Mouse (Mus musculus): Measurements from ENCODE around the gene Il4ra.

Gene Il4ra

DNA sequence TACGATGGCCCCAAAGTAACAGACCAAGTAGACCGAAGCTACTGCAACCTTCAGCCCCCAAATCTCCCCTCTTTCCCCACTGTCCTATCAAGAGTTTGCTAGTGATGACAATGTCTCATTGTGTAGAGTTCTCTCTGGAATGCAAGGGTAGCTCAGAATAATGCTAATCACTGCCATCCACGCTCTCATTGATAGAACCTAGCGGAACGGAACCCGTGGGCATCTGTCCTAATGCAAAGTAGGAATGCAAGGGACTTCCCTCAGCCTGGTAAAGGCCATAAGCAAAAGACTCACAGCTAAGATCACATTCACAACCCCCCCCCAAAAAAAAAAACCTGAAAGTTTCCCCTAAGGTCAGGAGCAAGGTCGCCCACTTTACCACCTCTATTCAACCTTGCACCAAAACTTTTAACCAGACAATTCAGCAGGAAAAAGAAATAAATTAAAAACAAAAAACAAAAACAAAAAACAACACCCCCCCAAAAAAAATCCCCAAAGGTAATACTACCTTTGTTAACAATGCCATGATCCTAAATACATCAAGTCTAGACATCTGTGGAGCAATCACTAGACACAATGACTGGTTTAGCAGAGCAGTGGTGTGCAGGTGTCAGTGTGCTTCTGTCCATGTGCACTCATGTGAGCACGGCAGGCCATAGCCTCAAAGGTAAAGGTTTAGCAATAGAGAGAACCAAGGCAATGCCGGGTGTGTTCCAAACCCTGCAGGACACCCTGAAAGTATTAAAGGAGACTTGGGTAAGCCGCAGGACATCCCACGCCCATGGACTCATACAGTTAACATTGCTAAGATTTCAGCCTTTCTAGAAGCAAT lies 45.8 kb downstream of the Il4ra start:
- in situ Hi-C loops (cut with MboI, MseI) = loop anchor here (10.0 kb wide), 1 partner anchor 767 kb away; the partner anchor contains the start of gene Lat

DNA sequence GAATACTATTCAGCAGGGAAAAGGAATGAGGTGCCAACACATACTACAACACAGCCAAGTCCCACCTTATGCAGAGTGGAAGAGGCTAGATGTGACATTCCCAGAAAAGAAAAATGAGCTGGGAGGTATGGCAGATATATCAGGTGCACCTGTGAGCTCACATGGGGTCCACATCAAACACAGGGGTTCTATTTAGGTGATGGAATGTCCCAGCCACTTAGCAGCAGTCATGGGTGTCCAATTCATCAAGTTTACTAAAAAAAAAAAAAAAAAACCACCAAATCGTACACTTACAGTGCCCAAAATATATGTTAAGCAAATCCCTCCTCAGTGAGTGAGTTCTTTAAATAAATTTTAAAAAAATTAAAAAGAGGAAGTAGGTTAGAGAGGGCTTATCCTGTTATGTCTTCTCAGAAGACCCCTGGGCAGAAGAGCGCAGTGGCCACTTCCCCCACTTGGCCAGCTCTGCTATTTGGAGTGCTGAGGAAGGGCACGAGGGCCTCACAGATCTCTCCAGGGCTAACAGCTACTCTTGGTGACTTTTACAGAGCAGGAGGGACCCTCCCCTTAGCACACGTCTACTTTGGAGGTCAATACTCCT lies 47.6 kb downstream of the Il4ra start:
- in situ Hi-C loops (cut with MboI, MseI) = loop anchor here (10.0 kb wide), 1 partner anchor 765 kb away; the partner anchor contains the start of gene Lat

DNA sequence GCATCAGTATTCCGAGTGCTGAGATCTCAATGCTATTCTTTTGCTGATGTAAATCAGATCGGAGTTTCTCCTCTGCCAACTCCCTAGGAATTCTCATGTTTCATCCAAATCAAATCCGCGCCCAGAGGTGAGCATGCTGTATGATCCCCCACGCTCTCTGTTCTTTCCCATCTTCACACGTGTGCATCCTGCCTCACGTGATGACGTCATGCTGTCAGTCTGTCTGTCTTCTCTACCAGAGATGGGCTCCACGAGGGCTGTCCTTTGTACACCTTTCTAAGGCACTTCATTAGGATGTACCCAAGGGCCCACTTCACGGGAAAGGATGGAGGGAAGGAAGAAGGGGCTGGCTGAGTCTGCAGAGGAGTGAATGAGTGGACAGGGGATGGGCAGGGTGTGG lies 48.2 kb downstream of the Il4ra start:
- in situ Hi-C loops (cut with MboI, MseI) = no loop called here

DNA sequence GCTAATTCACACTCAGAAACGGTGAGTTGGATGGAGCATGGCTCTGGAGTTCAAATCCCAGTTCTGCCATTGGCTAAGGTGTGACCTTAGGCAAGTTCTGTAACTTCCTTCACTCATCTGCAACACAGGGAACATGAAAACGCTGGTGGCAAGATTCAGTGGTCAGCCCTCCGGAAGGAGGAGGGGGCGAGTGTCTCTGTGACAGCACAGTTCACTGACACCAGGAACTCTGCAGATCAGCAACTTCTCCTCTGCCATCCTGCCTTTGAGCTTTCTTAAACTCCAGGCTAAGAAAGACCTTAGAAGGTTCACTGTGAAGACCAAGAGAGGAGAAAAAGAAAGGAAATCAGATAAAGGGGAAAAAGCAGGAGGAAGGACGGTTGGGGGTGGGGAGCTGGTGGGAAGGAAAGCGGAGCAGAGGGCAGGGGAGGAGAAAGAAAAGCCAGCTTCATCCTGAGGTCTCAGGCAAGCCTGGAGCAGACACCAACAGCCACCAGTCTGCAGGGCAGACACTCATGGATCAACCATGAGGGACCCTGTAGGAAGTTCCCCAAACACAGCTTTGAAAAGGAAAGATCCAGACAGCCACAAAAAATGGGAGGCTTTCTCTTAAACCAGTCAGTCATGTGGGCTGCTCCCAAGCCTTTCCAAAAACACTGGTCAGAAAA lies 48.8 kb downstream of the Il4ra start:
- in situ Hi-C loops (cut with MboI, MseI) = no loop called here

DNA sequence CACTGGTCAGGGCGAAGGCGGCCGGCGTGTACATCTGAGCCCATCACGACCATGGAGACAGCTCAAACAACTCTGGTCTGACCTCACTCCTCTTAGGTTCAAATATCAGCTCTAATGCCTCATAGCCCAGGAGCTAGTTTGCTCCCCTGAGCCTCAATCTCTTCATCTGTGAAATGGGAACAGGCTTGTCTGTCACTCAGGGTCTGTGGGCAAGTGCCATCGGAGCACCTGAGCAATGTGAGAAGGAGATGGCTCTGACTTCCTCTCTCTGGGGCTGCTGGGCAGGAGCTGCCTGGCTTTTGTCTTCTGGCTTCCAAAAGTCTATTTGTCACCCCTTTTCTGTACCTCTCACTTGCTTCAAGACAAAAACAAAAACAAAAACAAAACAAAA lies 49.4 kb downstream of the Il4ra start:
- in situ Hi-C loops (cut with MboI, MseI) = no loop called here

DNA sequence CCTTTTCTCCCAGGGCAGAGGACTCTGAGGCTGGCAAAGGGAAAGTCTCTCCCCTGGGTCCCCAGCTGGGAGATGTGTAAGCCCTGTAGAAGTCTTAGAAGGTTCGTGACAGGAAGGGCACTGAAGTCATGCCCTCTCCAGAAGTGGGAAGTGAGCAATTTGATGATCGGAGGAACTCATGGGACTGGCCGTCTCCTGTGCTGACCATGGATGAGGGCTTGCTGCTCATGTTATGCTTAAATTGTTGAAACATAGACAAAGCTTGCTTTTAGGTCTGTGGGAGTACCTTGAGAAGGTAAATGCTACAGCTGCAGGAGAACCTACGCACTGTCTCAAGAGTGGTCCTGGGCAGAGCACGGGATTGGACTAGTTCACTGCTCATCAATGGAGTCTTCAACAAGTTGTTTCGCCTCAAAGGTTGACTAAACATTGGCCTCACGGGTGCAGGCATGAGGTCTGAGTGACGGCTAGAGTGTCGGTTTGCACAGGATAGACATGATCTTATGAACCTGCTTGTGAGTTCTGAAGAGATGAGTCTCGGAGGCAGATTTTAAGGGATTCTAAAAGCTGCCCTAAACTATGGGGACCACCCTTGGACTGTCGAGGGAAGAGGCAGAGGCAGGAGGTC lies 50.0 kb downstream of the Il4ra start:
- in situ Hi-C loops (cut with MboI, MseI) = no loop called here

DNA sequence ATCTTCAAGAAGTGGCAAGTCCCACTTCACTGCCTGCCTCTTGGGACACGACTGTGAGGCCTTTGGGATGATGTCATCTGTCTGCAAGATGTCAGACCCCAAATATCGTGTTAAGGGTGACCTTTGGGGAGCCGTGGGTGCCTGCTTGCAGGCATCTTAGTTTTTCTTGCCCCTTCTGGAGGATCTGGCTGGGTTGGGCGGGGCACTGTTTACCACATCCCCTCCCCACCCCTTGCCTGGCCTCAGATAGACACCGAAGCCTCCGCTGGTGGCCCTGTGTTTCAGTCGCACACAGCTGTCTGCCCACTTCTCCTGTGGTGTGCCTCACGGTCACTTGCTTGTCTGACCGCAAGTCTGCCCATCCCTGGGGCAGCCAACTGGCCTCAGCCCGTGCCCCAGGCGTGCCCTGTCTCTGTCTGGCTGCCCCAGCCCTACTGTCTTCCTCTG lies 51.3 kb downstream of the Il4ra start, which contains the start of gene Il21r:
Gene Il21r, plus strand, starts transcription at position 245 of the 447 bp plus-strand sequence.
- in situ Hi-C loops (cut with MboI, MseI) = no loop called here

DNA sequence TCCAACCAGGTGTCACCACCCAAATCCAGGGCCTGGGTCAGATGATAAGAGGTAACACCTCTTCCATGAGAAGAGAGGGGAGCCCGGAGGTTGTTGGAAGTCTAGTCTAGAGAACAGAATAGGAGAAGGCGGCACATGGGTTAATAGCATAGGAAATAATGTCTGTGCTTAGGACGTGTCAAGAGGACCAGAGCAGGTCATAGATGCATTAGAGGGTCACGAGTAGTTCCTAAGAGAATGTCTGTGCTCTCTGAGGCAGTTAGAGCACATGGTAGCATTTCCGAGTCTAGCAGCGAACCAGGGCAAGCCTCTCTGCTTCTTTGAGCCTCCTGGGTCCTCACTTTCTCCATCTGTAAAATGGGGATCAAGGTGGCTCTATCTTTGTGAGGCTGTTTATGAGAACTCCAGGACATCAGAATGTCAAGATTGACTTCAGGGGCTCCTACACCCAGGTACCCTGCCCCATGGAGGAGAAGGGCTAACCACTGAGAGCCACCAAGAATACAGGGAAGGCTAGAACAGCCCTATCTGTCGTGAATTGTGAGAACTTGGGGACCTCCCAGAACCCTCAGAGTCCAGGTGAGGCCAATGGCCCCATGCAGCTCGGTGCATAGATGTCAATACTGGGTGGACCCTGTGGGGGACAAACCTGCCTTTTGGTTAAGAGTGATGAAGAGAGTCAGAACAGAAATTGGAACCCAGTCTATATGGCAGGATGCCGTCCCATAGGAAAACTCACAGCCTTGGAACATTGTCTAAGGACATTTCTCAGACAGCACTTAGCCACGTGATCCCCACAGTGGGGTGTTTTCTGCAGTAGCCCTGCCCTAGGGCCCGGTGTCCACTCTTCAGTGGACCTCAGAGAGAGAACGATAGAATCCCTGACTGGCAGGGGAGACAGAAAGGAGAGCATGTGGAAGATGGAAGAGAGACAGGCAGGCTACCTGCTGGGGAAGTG lies 52.7 kb downstream of the Il4ra start:
- in situ Hi-C loops (cut with MboI, MseI) = no loop called here

DNA sequence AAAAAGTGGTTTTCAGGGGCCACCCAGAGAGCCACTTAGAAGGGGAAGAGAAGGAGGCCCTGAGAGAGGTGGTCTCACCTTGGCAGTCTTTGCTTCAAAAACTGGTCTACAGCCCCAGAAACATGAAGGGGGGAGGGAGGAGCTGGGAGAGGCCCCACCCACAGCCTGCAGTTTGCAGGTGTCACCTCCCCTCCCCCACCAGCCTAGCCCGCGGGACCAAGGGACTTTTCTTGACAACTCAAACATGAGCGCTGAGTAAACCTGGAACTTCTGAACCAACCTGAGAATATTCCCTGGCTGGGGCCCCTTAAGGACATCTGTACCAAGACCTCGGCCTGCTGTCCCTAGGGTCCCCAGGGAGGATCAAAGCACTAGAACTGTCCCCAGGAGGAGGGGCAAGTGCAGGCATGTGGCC lies 53.8 kb downstream of the Il4ra start:
- in situ Hi-C loops (cut with MboI, MseI) = no loop called here

DNA sequence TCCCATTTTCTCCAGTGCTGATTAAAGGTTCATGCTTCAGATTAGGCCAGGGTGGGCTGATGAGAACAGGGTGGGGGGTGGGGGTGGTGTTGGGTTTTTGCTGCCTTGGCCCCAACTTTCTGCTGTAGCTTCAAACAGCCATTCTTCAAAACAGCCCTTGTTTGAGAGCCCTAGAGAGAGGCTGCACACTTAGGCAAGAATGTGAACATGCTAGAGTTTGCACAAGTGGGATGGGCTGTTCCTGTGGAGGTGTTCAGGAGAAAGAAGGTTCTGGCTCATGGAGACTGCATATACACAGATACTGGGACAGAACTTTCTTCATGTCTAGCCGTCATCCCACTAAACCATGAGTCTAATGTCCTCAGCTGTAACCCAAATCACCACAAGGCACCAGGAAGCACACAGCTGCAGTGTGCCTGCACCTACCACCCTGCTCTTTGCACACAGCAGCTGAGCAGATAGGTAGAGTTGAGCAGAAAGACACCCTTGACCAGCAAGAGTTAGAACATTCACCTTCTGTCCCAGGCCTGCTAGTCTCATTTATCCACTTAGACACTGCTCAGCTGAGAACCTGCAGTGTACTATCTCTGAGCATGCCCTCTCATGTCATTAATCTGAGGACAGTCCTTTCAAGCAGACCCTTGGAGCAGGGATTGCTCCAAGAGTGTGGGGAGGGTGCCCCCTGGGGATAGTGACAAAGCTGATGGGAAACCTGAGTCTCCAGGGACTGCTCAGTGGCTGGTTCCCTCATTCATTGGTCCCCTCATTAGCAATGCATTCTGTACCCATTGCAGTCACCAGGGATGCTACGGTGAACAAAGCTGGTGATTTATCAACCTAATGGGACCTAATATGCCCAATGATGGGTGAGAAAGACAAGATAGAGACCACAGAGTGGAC lies 54.6 kb downstream of the Il4ra start:
- in situ Hi-C loops (cut with MboI, MseI) = no loop called here

DNA sequence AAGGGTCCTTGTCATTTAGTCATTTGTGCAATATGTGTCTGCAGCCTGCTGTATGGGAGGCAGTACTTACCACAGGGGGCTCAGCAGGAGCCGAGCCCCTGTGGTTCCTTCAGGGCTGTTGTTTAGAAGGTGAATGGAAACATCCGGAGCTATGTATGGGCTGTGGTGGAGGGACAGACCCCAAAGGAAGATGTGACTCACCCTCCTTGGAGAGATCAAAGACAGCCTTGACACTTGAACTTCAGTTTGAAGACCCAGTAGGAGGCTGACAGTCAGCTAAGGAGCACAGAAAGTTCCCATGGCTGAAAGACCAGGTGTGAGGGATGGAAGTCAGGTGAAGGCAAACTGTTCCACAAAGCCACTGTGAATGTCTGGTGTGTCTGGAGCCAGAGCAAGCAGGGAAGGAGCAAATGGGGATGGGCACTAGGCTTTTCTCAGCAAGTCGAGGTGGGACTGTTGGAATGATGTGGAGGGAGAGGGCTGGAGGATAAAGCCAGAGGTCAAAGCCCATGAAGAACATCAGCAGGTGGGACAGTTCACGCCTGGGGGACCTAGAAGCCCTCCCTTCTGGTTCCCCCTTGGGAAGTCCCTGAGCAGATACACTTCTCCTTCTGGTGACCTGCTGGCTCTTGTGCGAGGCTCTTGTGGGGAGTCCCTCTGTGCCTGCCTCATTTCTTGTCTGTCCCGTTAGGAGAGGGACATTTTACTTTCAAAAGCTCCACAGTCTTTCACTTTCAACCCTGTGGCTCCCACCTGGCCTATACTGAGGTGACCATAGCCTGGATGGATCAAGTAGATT lies 55.7 kb downstream of the Il4ra start:
- in situ Hi-C loops (cut with MboI, MseI) = no loop called here

DNA sequence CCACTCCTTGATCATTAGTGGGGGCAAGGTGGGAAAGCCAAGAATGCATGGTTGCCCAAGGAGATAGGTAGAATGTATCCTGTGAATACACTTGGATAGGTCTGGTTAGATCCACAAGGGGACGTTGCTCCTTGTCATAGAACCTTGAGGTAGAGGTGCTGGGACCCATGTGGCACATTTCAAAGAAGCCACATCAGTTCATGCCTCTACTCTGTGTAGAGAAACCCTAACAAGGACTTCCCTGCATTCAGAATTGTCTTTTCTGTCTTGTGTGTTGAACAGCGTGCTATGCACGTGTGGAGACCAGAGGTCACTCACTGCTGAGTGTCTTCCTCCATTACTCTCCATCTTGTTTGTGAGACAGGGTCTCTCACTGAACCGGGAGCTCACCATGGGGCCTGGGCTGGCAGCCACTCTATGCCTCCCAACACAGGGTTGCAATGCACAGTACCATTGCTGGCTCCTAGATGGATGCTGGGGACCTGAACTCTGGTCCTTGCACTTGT lies 56.3 kb downstream of the Il4ra start:
- in situ Hi-C loops (cut with MboI, MseI) = no loop called here

DNA sequence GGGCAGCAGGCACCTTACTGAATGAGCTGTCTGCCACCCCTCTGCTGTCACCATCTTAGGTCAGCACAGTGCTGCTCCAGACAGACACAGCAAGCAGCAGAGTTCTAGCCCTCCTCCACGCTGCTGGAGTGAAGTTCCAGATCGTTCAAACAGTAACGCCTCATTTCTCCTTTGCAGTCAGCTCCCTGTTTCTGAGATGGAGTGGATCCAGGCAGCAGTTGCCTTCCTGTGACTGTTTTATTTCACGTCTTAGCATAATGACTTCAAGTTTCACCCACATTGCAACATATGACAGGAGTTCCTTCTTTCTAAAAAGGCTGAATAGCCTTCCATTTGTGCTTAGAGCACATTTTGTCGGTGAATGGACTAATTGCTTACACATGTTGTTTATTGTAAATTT lies 61.7 kb downstream of the Il4ra start:
- in situ Hi-C loops (cut with MboI, MseI) = no loop called here

DNA sequence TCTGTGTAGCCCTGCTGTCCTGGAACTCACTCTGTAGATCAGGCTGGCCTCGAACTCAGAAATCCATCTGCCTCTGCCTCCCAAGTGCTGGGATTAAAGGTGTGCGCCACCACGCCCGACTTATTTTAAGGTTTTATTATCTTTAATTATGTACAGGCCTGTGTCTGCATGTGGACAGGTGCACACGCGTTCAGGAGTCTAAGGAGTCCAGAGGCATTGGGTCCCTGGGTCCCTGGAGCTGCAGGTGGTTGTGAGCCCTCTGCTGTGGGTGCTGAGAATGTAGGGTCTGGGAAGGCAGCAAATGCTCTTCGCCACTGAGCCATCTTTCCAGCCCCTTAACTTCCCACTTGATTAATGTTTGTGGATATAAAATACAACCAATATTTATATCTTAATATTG lies 63.5 kb downstream of the Il4ra start:
- in situ Hi-C loops (cut with MboI, MseI) = no loop called here

DNA sequence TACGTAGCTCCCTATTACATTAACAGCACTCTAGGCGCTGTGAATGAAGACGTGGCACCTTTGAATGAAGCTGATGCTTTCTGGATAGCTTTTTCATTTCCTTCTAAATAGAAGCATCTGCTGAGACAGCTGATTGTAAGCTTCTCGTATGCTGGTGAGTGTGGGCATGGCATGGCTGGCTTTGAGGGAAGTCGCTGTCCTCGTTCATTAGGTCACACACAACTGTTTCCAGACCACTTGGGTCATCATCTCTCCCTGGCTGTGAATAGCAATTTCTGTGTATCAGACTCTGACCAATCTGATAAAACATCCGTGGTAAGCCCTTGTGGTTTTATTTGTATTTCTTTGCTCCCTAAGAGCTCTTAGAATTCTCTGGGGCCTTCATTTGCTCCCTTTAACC lies 66.1 kb downstream of the Il4ra start:
- in situ Hi-C loops (cut with MboI, MseI) = no loop called here

DNA sequence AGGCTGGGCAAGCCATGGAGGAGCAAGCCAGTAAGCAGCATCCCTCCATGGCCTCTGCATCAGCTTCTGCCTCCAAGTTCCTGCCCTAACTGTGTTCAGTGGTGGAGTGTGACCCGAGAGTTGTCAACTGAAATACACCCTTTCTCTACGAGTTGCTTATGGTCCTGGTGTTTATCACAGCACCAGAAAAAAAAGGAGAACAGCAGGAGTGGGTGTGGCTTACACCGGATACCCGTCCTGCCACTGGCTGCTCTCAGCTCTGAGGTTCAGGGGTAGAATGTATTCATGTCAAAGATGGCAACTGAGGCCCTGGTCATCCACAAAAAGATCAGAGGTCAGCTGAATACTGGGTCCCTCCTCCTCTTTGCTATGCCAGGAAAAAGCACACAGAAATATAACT lies 68.2 kb downstream of the Il4ra start:
- in situ Hi-C loops (cut with MboI, MseI) = loop anchor here (10.0 kb wide), 2 partner anchors 55 to 145 kb away; no protein-coding TSS in a partner anchor

DNA sequence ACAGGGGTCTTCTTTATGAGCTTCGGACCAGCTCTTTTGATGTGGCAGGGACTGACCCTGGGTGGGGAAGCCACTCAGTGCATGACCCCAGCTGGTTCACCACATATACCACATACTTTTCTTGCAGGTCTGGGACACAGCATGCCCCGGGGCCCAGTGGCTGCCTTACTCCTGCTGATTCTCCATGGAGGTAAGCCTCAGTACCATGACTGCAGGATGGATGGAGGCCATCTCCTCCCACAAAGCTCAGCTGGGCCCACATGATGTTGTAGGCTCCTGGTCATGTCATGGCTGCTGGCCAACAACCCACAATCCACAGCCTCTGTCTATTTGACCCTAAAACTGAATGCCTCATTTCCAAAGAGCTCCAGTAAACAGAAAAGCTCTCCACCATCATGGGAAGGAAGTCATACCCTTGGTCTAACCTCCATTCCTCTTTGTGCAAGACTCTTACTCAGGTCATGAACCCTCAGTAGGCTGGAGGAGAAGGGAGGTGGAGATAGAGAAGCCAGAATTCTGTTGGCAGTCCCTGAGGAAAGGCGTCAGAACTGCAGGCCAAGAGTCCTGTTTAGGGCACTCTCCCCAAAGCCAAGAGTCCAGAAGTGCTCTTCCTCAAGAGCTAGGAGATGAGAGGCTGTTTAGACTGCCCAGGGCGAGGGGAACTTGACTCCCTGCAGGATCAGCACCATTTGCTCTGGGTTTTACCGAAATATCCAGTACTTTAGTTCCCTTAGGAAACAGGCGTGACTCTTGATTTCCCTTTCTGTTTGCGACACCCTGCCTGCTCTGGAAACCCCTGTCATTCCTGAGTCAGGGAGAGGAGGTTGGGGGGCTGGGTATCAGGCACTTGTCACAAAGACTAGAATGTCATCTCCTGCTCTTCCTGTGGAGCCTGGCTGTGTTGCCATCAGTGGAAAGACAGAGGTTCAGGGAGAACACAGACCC lies 71.1 kb downstream of the Il4ra start:
- in situ Hi-C loops (cut with MboI, MseI) = loop anchor here (10.0 kb wide), 2 partner anchors 58 to 148 kb away; no protein-coding TSS in a partner anchor
